Mouse (Mus musculus) macrophage (primary cell): Measurements from ENCODE around the gene Fbxo41. TPM values are rescaled to one million over a fixed set of nuclear protein-coding genes. Genes with fewer than 3 reads are reported as not detected.

Experiments used
- H3K27ac ChIP-seq: fragments of 350-480 bp; formaldehyde crosslinking; 2 replicates; pipeline ENCODE4 v1.9.0; 2021
- H3K36me3 ChIP-seq: fragments of 350-480 bp; formaldehyde crosslinking; 2 replicates; pipeline ENCODE4 v1.9.0; 2021; ENCODE audit errors: inconsistent target
- H3K4me3 ChIP-seq: fragments of 350-480 bp; formaldehyde crosslinking; 2 replicates; pipeline ENCODE4 v1.9.0; 2021; ENCODE audit errors: inconsistent target
- H3K79me2 ChIP-seq: fragments of 350-480 bp; formaldehyde crosslinking; 2 replicates; pipeline ENCODE4 v1.9.0; 2021; ENCODE audit errors: inconsistent target
- WGBS: methylation state at CpG from one replicate; pipeline ENCODE4 v1.1.7; 2026; ENCODE audit warnings: inconsistent platforms; ENCODE audit not compliant: missing documents; 5-methylcytosine and 5-hydroxymethylcytosine counted together
- polyA plus RNA-seq: library from polyadenylated mRNA; stranded (reverse); fragments of 250-400 nt; gene quantifications from 3 replicates; pipeline ENCODE4 v1.2.4, GENCODE M21; 2018; ENCODE audit warnings: inconsistent platforms

Gene Fbxo41
- polyA plus RNA-seq, 1 experiment from 2014 or later, result not detected

DNA sequence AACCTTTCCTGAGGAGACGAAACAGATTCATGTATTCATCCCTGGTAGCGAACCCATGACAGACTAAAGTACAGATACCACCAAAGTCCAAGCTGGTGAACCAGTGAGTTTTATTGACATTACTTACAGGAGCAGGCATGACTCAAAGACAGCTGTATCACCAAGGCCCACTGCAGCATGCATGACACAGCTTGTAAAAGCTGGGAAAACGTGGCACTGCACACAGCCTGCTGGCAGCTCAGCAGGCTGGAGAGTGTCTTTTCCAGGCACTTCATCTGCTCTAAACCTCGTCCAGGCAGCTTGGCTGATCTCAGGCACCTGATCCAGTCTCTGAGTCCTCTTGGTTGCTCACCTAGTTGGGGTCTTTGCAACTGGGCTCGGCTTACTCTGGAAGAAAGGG is 5.8 kb upstream of the Fbxo41 start:
- H3K79me2 ChIP-seq, result no peaks in the 10 kb centered on the region
- no peak overlapping the region for H3K27ac ChIP-seq
- H3K4me3 ChIP-seq, result no peak overlapping the region
- 56% methylated on average over 5 of the region's 5 CpGs for WGBS
- H3K36me3 ChIP-seq, result no peaks in the 10 kb centered on the region

DNA sequence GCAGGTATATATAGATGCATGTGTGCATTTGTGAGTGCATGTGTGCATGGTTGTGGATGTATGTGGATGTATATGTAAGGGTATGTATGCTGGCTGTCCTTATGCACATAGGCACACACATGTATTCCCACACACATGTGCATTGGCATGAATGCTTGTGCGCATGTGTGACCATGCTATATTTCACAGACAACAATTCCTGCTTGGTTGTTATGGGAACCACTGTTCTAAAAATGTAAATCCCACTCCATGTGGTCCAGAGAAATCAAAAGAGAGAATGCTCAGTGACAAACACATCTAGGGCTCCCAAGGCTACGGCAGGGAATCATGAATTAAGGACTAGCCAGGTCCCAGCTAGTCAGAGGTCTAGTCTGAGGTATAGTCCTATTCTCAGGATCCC is 2.1 kb upstream of the Fbxo41 start:
- Histone ChIP-seq H3K4me3 (no peak overlapping the region), H3K36me3 (no peaks in the 10 kb centered on the region), H3K79me2 (no peaks in the 10 kb centered on the region), H3K27ac (no peak overlapping the region)
- WGBS, result 86% methylated on average over 2 of the region's 2 CpGs

DNA sequence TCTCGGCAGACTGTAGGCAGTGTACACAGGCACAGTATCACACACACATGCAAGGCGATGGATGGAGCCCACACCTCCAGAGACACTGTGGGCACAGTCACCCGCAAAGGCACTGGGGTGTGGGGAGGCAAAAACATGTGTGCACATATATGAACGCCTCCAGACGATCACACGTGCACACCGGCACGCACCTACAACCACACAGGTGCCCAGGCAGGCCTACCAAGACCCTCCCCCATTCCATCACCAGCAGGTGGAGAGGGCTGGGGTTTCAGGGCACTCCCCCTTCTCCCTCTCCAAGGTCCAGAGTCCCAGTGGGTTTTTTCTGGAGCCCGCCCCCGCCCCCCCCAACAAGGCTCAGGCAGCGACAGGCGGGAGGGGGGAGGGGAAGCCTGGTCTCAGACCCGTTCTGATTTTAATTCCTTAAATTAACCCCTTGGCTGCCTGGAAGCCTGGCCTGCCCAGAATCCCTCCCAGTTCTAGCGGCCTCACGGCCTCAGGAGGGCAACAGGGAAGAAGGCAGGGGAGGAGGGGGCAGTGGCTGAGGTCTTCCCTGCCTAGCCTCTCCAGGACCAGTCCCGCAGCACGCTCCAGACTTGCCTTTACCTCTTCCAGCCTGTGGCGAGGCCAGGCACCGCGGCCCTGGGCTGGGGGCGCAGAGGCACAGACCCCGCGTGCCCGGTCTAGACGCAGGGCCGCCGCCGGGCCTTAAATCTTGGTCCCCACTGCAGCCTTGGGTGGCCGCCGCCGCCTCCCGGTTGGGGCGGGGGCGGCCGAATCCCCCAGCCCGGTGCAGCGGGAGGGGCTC is 487 bp downstream of the Fbxo41 start:
- H3K4me3 ChIP-seq, result no peak overlapping the region
- WGBS, result 13% methylated on average over 27 of the region's 37 CpGs

DNA sequence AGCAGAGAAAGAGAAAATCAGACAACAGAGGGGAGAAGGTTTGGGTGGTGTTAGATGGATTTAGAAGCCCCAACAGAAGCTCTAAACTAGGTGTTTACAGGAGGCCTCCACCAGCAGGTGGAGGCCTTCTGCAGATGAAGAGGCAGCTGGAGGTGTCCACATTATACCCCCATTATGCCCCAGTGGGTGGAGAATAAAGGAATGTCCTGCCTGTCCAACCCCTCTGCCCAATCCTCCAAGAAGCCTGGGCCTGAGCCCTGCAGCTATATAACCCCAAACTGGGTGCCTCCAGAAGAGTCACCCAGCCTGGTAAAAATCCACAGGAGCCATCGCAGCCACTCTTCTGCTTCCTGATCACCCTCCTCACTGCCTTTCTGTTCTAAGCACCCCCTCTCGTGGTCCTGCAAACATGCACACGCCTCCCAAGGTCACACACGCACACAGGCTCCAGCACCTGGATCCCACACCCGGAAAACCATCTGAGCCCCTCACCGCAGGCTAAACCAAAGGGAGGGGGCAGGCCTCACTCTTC is 1.2 kb downstream of the Fbxo41 start:
- 19% methylated on average over 6 of the region's 6 CpGs for WGBS
- H3K36me3 ChIP-seq, result no peaks in the 10 kb centered on the region
- H3K79me2 ChIP-seq, result no peaks in the 10 kb centered on the region
- H3K4me3 ChIP-seq, result no peak overlapping the region
- no peak overlapping the region for H3K27ac ChIP-seq

More for the DNA sequence above, 487 bp downstream of the Fbxo41 start:
- no peaks in the 10 kb centered on the region for H3K36me3 ChIP-seq
- H3K27ac ChIP-seq, result no peak overlapping the region
- H3K79me2 ChIP-seq, result no peaks in the 10 kb centered on the region

DNA sequence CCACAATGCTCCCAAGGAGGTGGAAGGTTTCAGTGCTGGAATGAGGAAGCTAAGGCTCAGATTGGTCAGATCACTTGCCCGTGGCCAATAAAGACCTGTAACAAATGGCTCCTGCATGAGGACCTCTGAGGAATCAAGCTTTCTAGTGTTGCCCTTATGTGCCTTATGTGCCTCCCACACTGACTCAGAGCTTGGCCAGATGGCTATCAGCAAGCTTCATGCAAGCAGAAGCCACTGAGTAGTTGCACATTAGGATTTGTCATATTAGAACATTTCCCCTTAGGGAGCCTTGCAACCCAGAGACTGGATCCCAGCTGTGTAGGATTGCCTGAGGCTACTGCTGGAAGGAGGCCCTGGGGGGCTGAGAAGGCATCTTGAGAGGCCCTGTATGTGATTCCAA is 2.4 kb downstream of the Fbxo41 start:
- H3K27ac ChIP-seq, result no peak overlapping the region
- H3K4me3 ChIP-seq, result no peak overlapping the region
- WGBS, result 58% methylated on average over 1 of the region's 1 CpGs
- H3K36me3 ChIP-seq, result no peaks in the 10 kb centered on the region
- H3K79me2 ChIP-seq, result no peaks in the 10 kb centered on the region

DNA sequence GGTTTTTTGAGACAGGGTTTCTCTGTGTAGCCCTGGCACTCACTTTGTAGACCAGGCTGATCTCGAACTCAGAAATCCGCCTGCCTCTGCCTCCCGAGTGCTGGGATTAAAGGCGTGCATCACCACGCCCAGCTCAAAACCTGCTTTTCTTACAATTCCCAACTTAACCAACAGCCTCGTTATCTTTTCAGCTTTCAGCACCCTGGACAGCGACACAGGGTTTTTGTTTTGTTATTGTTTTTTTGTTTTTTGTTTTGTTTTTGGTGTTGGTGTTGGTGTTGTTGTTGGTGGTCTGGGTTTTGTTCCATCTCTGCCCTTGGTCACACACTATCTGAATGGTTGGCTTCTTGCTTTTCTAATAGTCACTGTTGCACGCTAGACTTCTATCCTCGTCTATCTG is 4.6 kb downstream of the Fbxo41 start:
- Histone ChIP-seq H3K4me3 (no peak overlapping the region), H3K36me3 (no peaks in the 10 kb centered on the region), H3K79me2 (no peaks in the 10 kb centered on the region), H3K27ac (no peak overlapping the region)
- 63% methylated on average over 9 of the region's 9 CpGs for WGBS

DNA sequence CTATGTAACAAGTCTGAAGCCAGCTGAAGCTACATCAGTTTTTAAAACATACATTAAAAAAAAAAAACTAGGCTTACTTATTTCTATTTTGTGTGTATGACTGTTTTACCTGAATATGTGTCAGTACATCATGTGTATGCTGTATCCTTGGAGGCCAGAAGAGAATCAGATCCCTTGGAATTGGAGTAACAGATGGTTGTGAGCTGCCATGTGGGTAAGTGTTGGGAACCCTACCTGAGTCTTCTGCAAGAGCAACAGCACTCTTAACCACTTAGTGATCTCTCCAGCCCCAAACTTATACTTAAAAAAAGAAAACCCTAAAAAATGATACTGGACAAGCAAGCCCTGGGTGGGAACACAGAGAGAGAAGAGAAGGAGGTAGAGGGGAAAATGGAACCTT is 5.8 kb downstream of the Fbxo41 start:
- Histone ChIP-seq H3K79me2 (no peaks in the 10 kb centered on the region), H3K36me3 (no peaks in the 10 kb centered on the region), H3K27ac (no peak overlapping the region), H3K4me3 (no peak overlapping the region)

DNA sequence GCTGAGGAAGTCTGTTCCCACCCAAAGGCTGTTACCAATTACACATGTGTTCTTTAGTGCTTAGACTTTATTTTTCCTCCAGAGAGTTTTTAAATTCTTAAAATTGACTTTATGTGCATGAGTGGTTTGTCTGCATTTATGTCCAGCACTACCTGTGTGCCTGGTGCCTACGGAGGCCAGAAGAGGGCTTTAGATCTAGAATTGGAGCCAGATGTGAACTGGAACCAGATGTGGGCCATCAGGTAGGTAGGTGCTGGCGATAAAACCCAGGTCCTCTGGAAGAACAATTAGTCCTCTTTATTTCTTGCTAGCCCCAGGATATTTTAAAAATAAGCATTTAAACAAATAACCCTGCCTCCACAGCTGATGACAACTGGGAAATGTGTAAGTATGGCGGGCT is 11.2 kb downstream of the Fbxo41 start:
- H3K27ac ChIP-seq, result no peak overlapping the region
- 96% methylated on average over 3 of the region's 3 CpGs for WGBS
- H3K79me2 ChIP-seq, result no peaks in the 10 kb centered on the region
- H3K4me3 ChIP-seq, result no peak overlapping the region
- no peaks in the 10 kb centered on the region for H3K36me3 ChIP-seq

DNA sequence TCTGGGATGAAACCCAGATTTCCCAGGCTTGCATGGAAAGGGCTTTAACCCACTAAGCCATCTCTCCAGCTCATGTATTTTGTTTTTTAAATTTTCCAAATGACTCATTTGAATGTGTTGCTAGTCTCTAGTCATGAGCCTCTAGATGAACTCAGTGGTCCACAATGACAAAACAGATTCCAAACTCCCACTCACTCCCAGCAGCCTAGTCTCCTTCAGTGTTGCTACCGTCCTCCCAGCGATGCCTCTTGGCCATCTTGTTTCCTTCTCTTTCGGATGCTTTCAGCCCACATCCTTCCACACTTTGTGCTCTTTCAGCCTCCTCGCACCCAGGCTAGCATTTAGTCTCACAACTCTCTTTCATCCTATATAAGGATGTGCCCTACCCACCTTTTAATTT is 12.5 kb downstream of the Fbxo41 start:
- no peaks in the 10 kb centered on the region for H3K79me2 ChIP-seq
- no peak overlapping the region for H3K4me3 ChIP-seq
- no peak overlapping the region for H3K27ac ChIP-seq
- no peaks in the 10 kb centered on the region for H3K36me3 ChIP-seq
- WGBS, result 76% methylated on average over 4 of the region's 4 CpGs

DNA sequence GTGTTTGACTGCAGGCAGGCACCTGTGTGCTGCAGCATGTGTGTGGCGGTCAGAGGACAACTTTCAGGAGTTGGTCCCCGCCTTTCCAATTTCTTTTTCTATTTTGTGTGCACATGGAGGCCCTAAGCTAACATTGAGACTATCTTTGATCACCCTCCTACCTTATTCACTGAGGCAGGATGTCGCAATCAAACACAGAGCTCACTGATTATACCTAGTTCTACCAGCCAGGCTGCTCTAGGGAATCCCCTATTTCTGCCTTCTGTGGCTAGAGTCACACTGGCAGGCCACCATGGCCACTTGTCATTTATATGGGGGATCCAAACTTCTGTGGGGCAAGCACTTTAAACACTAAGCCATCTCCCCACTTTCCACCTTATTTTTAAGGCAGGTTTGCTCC is 13.1 kb downstream of the Fbxo41 start:
- Histone ChIP-seq H3K27ac (no peak overlapping the region), H3K79me2 (no peaks in the 10 kb centered on the region), H3K4me3 (no peak overlapping the region), H3K36me3 (no peaks in the 10 kb centered on the region)
- WGBS, result 78% methylated on average over 3 of the region's 3 CpGs

DNA sequence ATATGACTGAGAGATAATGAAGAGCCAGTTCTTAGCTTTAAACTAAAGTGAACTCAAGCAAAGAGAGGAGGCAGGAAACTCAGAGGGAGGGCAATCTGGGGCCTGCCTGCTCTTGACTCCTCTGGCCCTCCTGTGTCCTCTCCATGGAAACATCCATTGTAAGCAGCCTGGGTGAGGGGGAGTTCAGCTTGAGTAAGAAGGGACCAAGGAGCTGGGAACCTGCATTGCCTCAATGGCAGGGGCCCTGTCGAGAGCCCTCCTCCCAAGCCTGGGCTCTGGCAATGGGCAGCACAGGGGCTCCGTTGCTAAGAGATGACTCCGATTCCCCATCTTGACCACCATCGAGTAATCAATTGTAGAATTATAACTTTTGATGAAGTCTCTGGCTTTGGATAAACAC is 14.3 kb downstream of the Fbxo41 start:
- no peaks in the 10 kb centered on the region for H3K79me2 ChIP-seq
- 97% methylated on average over 4 of the region's 4 CpGs for WGBS
- H3K27ac ChIP-seq, result no peak overlapping the region
- no peaks in the 10 kb centered on the region for H3K36me3 ChIP-seq
- no peak overlapping the region for H3K4me3 ChIP-seq

DNA sequence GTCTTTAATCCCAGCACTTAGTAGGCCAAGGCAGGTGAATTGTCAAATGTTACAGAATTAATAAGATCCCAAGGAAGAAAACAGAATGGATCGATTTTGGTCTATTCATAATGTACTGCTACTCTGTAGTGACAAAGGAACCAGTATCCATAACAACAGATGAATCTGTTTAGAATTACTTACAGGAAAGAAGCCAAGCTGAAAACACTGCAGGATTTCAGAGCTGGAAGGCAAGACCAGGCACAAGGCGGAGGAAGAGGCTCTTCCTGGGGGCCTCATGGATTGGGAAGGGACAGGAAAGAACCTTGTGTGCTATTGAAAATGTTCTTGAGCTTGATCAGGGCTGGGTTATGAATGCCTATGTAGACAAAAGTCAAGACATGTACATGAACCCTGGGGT is 17.1 kb downstream of the Fbxo41 start:
- H3K36me3 ChIP-seq, result no peaks in the 10 kb centered on the region
- WGBS, result 87% methylated on average over 2 of the region's 2 CpGs
- no peak overlapping the region for H3K27ac ChIP-seq
- H3K79me2 ChIP-seq, result no peaks in the 10 kb centered on the region
- H3K4me3 ChIP-seq, result no peak overlapping the region

DNA sequence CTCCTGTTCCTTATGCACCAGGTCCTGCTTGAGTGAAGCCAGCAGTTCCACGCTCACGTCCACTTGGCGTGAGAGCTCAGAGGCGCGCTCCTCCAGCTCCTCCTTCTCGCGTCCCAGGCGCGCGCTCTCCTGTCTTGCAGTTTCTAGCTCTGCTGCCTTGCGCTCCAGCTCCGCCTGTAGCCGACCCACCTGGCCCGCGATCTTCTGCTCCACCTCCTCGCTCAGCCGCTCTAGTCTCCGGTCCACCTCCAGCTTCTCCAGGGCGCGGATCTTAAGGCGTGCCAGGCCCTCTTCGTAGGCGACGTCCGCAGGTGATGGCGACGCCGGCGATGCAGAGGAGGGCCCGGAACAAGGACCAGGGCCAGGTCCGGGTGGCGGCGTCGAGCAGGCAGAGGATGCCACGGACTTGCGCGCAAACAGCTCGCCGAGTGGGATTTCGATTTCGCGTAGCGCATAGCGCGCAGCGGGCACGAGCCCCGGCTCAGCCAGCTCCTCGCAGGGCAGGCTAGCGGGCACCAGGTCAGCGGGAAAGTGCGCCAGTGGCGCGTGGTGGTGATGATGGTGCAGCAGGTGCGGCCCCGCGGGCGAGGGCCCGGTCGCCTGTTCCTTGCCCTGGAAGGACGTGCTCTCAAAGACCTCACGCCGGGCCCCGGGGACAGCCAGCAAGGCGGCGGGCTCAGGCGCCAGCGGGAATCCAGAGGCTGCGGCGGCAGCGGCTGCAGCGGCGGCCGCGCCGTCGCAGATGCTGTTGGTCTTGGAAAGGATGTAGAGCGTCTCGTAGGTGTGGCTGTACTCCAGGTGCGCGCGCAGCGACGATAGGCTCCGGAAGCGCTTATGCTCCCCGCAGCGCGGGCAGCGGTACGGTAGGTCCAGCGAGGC is 18.7 kb downstream of the Fbxo41 start:
- Histone ChIP-seq H3K79me2 (no peaks in the 10 kb centered on the region), H3K4me3 (no peak overlapping the region), H3K36me3 (no peaks in the 10 kb centered on the region), H3K27ac (no peak overlapping the region)
- 8% methylated on average over 85 of the region's 92 CpGs for WGBS

DNA sequence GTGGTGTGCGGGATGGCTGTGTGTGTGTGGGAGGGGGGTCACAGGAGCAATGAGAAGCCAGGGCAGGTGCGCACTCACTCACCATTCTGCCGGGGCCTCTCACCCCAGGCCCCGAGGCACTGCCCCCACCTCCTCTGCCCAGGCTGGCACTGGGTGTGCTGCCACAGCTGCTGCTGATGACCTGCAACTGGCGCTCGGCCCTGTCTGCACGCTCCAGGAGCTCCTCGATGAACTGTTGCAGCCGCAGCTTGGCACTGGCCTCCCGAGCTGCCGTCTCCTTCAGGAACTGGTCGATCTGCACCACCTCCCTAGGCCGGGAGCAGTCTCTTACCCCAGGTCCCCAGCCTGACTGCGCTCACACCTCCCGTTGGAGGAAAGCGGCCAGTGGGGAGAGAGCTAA is 22.1 kb downstream of the Fbxo41 start:
- WGBS, result 73% methylated on average over 13 of the region's 16 CpGs
- no peaks in the 10 kb centered on the region for H3K36me3 ChIP-seq
- H3K27ac ChIP-seq, result no peak overlapping the region
- no peak overlapping the region for H3K4me3 ChIP-seq
- H3K79me2 ChIP-seq, result no peaks in the 10 kb centered on the region

DNA sequence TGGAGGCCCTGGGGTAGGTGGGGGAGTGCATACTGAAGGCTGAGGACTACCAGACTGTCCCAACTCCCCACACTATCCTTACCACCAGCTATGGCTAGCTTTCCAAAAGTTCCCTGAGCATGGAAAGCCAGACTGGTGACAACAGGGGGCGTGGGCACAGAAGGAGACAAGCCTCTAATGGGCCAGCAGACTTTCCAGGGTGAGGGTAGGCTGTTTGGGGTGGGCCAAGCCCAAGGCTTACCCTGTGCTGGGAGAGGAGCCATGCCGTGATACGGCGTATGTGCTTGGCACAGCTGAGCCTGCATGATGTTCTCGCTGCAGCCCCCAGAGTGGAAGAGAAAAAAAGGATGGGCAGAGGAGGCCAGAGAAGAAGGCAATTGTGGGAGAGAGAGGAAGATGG is 22.8 kb downstream of the Fbxo41 start:
- Histone ChIP-seq H3K36me3 (no peaks in the 10 kb centered on the region), H3K4me3 (no peak overlapping the region), H3K27ac (no peak overlapping the region), H3K79me2 (no peaks in the 10 kb centered on the region)
- WGBS, result 82% methylated on average over 5 of the region's 5 CpGs
